ENCODE assay signal across 7 mouse cellular contexts in genomic region chr11:100622714-100623113, GRCm38 (mm10). TPM values are rescaled to one million over a fixed set of nuclear protein-coding genes. Genes with fewer than 3 reads are reported as not detected.
DNase-seq lines count a peak whose midpoint lies in the region; ATAC-seq and TF ChIP-seq lines count a peak whose summit lies in the region.

No protein-coding gene starts in this region.

- H3K9me3 ChIP-seq in intestine, postnatal 0 days (ENCODE audit: control insufficient read depth): no peaks in the 10 kb centered on the region
- no peaks in the 10 kb centered on the region for H3K9me3 ChIP-seq in midbrain, embryonic 12.5 days

- ATAC-seq in intestine, postnatal 0 days: peak; percentile 62
- peak; percentile 32; the same call in 1 of the 2 replicates for ATAC-seq in midbrain, embryonic 12.5 days (ENCODE audit: low FRiP score, low read depth)

- DNase-seq in adrenal gland, adult 2 months: peak; percentile 98
- DNase-seq in embryo, embryonic 11.5 days (ENCODE audit: low read depth, low spot score): peak; percentile 86
- DNase-seq in gastrocnemius, postnatal 36 days: peak; percentile 93 to 95
- peak; percentile 95 for DNase-seq in left cerebral cortex, postnatal 4 days

- peak overlapping the region; percentile 81 for H3K9ac ChIP-seq in intestine, postnatal 0 days (ENCODE audit: low read depth, low read length)
- peak overlapping the region; percentile 85 for H3K9ac ChIP-seq in midbrain, embryonic 12.5 days (replicated peaks)

- H3K36me3 ChIP-seq in intestine, postnatal 0 days (ENCODE audit: control insufficient read depth, insufficient read depth): peaks cover 16% of the 10 kb centered on the region
- H3K36me3 ChIP-seq in midbrain, embryonic 12.5 days: peaks cover 30% of the 10 kb centered on the region
- H3K36me3 ChIP-seq in small intestine, adult 2 months (ENCODE audit: control insufficient read depth, insufficient read depth, low read length): peaks cover 21% of the 10 kb centered on the region

- peak overlapping the region; percentile 58 for H3K4me2 ChIP-seq in intestine, postnatal 0 days (replicated peaks; ENCODE audit: low read depth)
- H3K4me2 ChIP-seq in midbrain, embryonic 12.5 days (replicated peaks): peak overlapping the region; percentile 77

- no peaks in the 10 kb centered on the region for H3K27me3 ChIP-seq in intestine, postnatal 0 days (replicated peaks; ENCODE audit: control insufficient read depth, insufficient read depth, low read length)
- no peaks in the 10 kb centered on the region for H3K27me3 ChIP-seq in midbrain, embryonic 12.5 days
- no peaks in the 10 kb centered on the region for H3K27me3 ChIP-seq in small intestine, adult 2 months (ENCODE audit: control insufficient read depth, insufficient read depth, low read length)

- intact Hi-C loops in gastrocnemius, postnatal 36 days (cut with DNase I): no loop called here
- intact Hi-C loops in left cerebral cortex, postnatal 4 days (cut with DNase I): no loop called here

- TF ChIP-seq CTCF in intestine, postnatal 0 days (IDR thresholded peaks at IDR 0.05; ENCODE audit: low read depth): peak; percentile 97
- peak; percentile 91 for TF ChIP-seq CTCF in small intestine, adult 2 months (IDR thresholded peaks at IDR 0.05; ENCODE audit: extremely low read depth, insufficient read length, insufficient replicate concordance, low read depth, low read length)

- peaks cover 13% of the 10 kb centered on the region; the same call in 1 of the 2 replicates for H3K4me1 ChIP-seq in intestine, postnatal 0 days (replicated peaks; ENCODE audit: control insufficient read depth, insufficient read depth, low read length)
- peaks cover 29% of the 10 kb centered on the region for H3K4me1 ChIP-seq in midbrain, embryonic 12.5 days
- H3K4me1 ChIP-seq in small intestine, adult 2 months (ENCODE audit: control insufficient read depth, insufficient read depth, insufficient read length, low read length): peaks cover 26% of the 10 kb centered on the region

- WGBS in intestine, postnatal 0 days: under 1% methylated on average over 24 of the region's 24 CpGs
- 0% methylated on average over 24 of the region's 24 CpGs for WGBS in midbrain, embryonic 12.5 days
- WGBS in small intestine, adult 2 months: under 1% methylated on average over 24 of the region's 24 CpGs

- H3K4me3 ChIP-seq in intestine, postnatal 0 days (ENCODE audit: low read depth, low read length): peak overlapping the region; percentile 81
- peak overlapping the region; percentile 87 for H3K4me3 ChIP-seq in midbrain, embryonic 12.5 days
- H3K4me3 ChIP-seq in small intestine, adult 2 months (ENCODE audit: low read depth, low read length): peak overlapping the region; percentile 90

- peak; percentile 91 for TF ChIP-seq POLR2A in small intestine, adult 2 months (IDR thresholded peaks at IDR 0.05; ENCODE audit: low read depth, low read length)

- peak overlapping the region; percentile 89 for H3K27ac ChIP-seq in intestine, postnatal 0 days (ENCODE audit: low read depth, low read length)
- peak overlapping the region; percentile 78 for H3K27ac ChIP-seq in midbrain, embryonic 12.5 days (replicated peaks)
- H3K27ac ChIP-seq in small intestine, adult 2 months (ENCODE audit: insufficient read depth, low read depth, low read length): peak overlapping the region; percentile 92

RNA-seq across cellular contexts. Expression of gene Dnajc7, which starts 2.7 kb away (rescaled TPM):
- total RNA-seq in adrenal gland, adult 2 months (2021): 100 to 1,000 TPM; 174 to 177 TPM
- 9.3 and 11.7 TPM in 2 replicates for polyA plus RNA-seq in adrenal gland, adult 2 months (2012; rRNA removed)
- 100 to 1,000 TPM; 105 to 110 TPM for total RNA-seq in gastrocnemius, postnatal 36 days (2021)
- polyA plus RNA-seq in intestine, postnatal 0 days (2015; fragmentation: Nextera tagmentation; extraction: Ambion mirVana): 72.9 and 80.2 TPM in 2 replicates
- total RNA-seq in left cerebral cortex, postnatal 4 days (2021): 100 to 1,000 TPM; 276 to 297 TPM
- 310 and 329 TPM in 2 replicates for polyA plus RNA-seq in midbrain, embryonic 12.5 days (2016; fragmentation: Nextera tagmentation; extraction: Ambion mirVana)
- polyA plus RNA-seq in small intestine, adult 2 months (2012; rRNA removed): 10.6 and 24.8 TPM in 2 replicates

RNA-seq across cellular contexts. Expression of gene Nkiras2, which starts 3.7 kb away (rescaled TPM):
- total RNA-seq in adrenal gland, adult 2 months (2021): 10 to 100 TPM; 32.5 to 36.0 TPM
- polyA plus RNA-seq in adrenal gland, adult 2 months (2012; rRNA removed): 50.9 and 59.4 TPM in 2 replicates
- 10 to 100 TPM; 18.6 to 19.1 TPM for total RNA-seq in gastrocnemius, postnatal 36 days (2021)
- 52.2 and 55.7 TPM in 2 replicates for polyA plus RNA-seq in intestine, postnatal 0 days (2015; fragmentation: Nextera tagmentation; extraction: Ambion mirVana)
- 10 to 100 TPM; 37.7 to 39.9 TPM for total RNA-seq in left cerebral cortex, postnatal 4 days (2021)
- polyA plus RNA-seq in midbrain, embryonic 12.5 days (2016; fragmentation: Nextera tagmentation; extraction: Ambion mirVana): 101 and 103 TPM in 2 replicates
- 85.2 and 134 TPM in 2 replicates for polyA plus RNA-seq in small intestine, adult 2 months (2012; rRNA removed)

RNA-seq across cellular contexts. Expression of gene Cnp, which starts 48.0 kb away (rescaled TPM):
- 10 to 100 TPM; 38.3 to 55.4 TPM for total RNA-seq in adrenal gland, adult 2 months (2021)
- polyA plus RNA-seq in adrenal gland, adult 2 months (2012; rRNA removed): 29.4 and 36.5 TPM in 2 replicates
- 1 to 10 TPM; 4.3 to 7.3 TPM for total RNA-seq in gastrocnemius, postnatal 36 days (2021)
- 15.6 and 16.3 TPM in 2 replicates for polyA plus RNA-seq in intestine, postnatal 0 days (2015; fragmentation: Nextera tagmentation; extraction: Ambion mirVana)
- 10 to 100 TPM; 25.6 to 29.6 TPM for total RNA-seq in left cerebral cortex, postnatal 4 days (2021)
- polyA plus RNA-seq in midbrain, embryonic 12.5 days (2016; fragmentation: Nextera tagmentation; extraction: Ambion mirVana): 19.7 and 20.4 TPM in 2 replicates
- polyA plus RNA-seq in small intestine, adult 2 months (2012; rRNA removed): 12.1 and 19.4 TPM in 2 replicates

Comparison
In these comparisons a context has a peak if more than half of its experiments do, and no peak if none do; other contexts are left out.
1. Peak in every context shown above with its lines: DNase-seq, ATAC-seq, H3K4me3 ChIP-seq and H3K27ac ChIP-seq.